Mouse (Mus musculus): ENCODE results near the gene Gm49325.

DNA sequence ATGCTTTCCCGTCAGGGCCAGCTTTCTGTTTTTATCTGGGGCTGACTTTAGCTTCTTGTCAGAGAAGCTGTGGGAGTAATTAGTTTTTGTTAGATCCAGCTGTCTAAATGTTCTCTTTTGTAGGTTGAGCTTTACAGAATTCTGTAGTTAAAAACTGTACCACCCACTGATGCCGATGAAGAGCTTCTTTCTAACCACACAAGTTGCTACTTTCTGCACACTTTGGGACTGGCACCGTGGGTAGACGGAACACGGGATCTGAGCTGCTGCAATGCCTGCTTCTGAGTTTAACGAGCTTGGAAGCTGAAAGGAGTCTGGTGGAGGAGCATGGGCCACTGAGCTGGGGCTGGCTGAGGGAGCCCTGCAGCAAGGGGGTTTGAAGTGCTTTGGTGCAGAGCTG is 14.5 kb upstream of the Gm49325 start:
- no peak for TF ChIP-seq HCFC1 (IDR thresholded peaks at IDR 0.05; ENCODE audit: borderline replicate concordance, insufficient read depth, low read length)
- TF ChIP-seq CHD2 (IDR thresholded peaks at IDR 0.05; ENCODE audit: low read depth, low read length): no peak
- TF ChIP-seq MAFK (IDR thresholded peaks at IDR 0.05; ENCODE audit: insufficient read depth, low read depth, low read length): no peak
- TF ChIP-seq ZNF384 (IDR thresholded peaks at IDR 0.05; ENCODE audit: low read depth, low read length): no peak
- TF ChIP-seq ZC3H11A (IDR thresholded peaks at IDR 0.05; ENCODE audit: borderline replicate concordance, low read depth, low read length): no peak

Measured in ES-E14 (cell line).